Mouse (Mus musculus): Measurements from ENCODE around the gene Rbm14.
"Not testable (repeated sequence)": the region's sequence is repeated elsewhere in the genome, so short reads cannot be mapped to it uniquely, and the experiment has no call there.

The Rbm14 gene

GRCm38 (mm10) chr19:4812334-4812949 lies 1.0 kb upstream of the Rbm14 start:
- not testable (repeated sequence) for DNase-seq

GRCm38 (mm10) chr19:4811909-4812242 lies 442 bp upstream of the Rbm14 start:
- no peak for DNase-seq

- no peak for DNase-seq
These were observed 730 bp downstream of the Rbm14 start for GRCm38 (mm10) chr19:4810746-4811062.

GRCm38 (mm10) chr19:4810309-4810708 lies 1.1 kb downstream of the Rbm14 start:
- DNase-seq, result no peak

GRCm38 (mm10) chr19:4803283-4803682 lies 8.2 kb downstream of the Rbm14 start:
- no peak for DNase-seq

GRCm38 (mm10) chr19:4802691-4803091 lies 8.7 kb downstream of the Rbm14 start:
- no peak for DNase-seq

- DNase-seq, result no peak
These were observed 12.4 kb downstream of the Rbm14 start for GRCm38 (mm10) chr19:4799083-4799482.

- DNase-seq, result no peak
These were observed 13.6 kb downstream of the Rbm14 start for GRCm38 (mm10) chr19:4797846-4798245.

GRCm38 (mm10) chr19:4795929-4796328 lies 15.5 kb downstream of the Rbm14 start:
- no peak for DNase-seq

- DNase-seq, result peak; percentile 95
These were observed 17.5 kb downstream of the Rbm14 start, which contains the start of gene Rbm4 for GRCm38 (mm10) chr19:4793831-4794422. TSS of gene Rbm4 (minus strand) at chr19:4793901.

- DNase-seq, result peak; percentile 64
These were observed 18.1 kb downstream of the Rbm14 start for GRCm38 (mm10) chr19:4793281-4793830.

GRCm38 (mm10) chr19:4786313-4786712 lies 25.1 kb downstream of the Rbm14 start:
- no peak for DNase-seq

- no peak for DNase-seq
These were observed 26.2 kb downstream of the Rbm14 start for GRCm38 (mm10) chr19:4785206-4785605.

- no peak for DNase-seq
These were observed 28.5 kb downstream of the Rbm14 start for GRCm38 (mm10) chr19:4782891-4783290.

GRCm38 (mm10) chr19:4772785-4773184 lies 38.6 kb downstream of the Rbm14 start:
- DNase-seq, result no peak

- DNase-seq, result no peak
These were observed 43.8 kb downstream of the Rbm14 start for GRCm38 (mm10) chr19:4767507-4768148.

- DNase-seq, result no peak
These were observed 48.6 kb downstream of the Rbm14 start for GRCm38 (mm10) chr19:4762876-4763275.

- not testable (repeated sequence) for DNase-seq
These were observed 50.9 kb downstream of the Rbm14 start for GRCm38 (mm10) chr19:4760544-4760943.

- no peak for DNase-seq
These were observed 54.5 kb downstream of the Rbm14 start for GRCm38 (mm10) chr19:4756921-4757320.

- DNase-seq, result peak; percentile 96
These were observed 55.1 kb downstream of the Rbm14 start, which contains the start of gene Rbm4b for GRCm38 (mm10) chr19:4756193-4756911. TSS of gene Rbm4b (plus strand) at chr19:4756497.

GRCm38 (mm10) chr19:4755565-4756192 lies 55.8 kb downstream of the Rbm14 start:
- peak; percentile 89 for DNase-seq
